Mouse (Mus musculus): Measurements from ENCODE around the gene Sag. TPM values are rescaled to one million over a fixed set of nuclear protein-coding genes. Genes with fewer than 3 reads are reported as not detected.
A peak's percentile ranks its signal among the peaks of the same experiment; 100 is the strongest.

Gene Sag
- polyA plus RNA-seq, 1 experiment from 2014 or later: 2.5 TPM

DNA sequence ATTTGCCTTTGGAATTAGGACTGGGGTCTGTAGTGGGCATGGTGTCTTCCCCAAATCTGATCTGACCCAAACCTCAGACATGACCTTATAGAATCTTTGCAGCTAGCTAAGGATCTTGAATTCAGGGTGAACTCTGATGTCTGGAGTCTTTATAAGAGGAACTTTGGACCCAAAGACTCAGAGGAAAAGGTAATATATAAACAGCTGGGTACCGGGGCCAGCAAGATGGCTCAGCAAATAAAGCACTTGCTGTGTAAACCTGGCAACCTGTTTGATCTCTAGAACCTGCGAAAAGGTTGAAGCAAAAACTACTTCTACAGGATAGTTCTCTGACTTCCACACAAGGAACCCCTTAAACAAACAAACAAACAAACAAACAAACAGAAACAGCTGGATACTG, 55.0 kb downstream of the Sag start:
- H3K9me3 ChIP-seq: no peaks in the 10 kb centered on the region
- no peak overlapping the region for H3K4me3 ChIP-seq
- no peaks in the 10 kb centered on the region for H3K27me3 ChIP-seq
- ATAC-seq (ENCODE audit: low FRiP score): no peak
- H3K4me2 ChIP-seq: no peak overlapping the region
- 98% methylated on average over 2 of the region's 2 CpGs for WGBS
- H3K9ac ChIP-seq: no peak overlapping the region
- H3K27ac ChIP-seq: no peak overlapping the region
- H3K36me3 ChIP-seq: no peaks in the 10 kb centered on the region
- peaks cover 21% of the 10 kb centered on the region for H3K4me1 ChIP-seq (replicated peaks)

DNA sequence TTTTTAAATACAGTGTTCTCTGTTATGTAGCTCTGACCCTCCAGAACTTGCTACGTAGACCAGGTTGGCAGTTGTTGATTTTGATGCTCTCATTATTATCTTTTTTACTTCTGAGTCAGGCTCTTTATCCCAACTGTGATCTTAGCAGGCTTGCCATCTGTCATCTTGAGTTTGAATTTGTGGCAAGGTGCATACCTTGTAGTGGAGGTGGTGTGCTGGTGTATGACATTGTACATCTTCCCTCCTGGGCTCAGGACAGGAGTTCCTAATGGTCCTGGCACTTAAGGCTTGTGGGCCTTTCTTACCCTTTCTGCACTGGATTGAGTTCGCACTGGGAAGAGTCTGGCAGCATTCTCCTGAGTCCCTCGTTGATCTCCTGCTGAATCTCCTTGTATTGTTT, 60.1 kb downstream of the Sag start:
- Histone ChIP-seq H3K4me2 (no peak overlapping the region), H3K27me3 (no peaks in the 10 kb centered on the region), H3K4me1 (replicated peaks) (0 out of 2 replicates have a peak, but pooled peaks cover 4% of the 10 kb centered on the region), H3K36me3 (no peaks in the 10 kb centered on the region), H3K27ac (no peak overlapping the region), H3K9me3 (no peaks in the 10 kb centered on the region), H3K4me3 (no peak overlapping the region), H3K9ac (no peak overlapping the region)
- WGBS: 81% methylated on average over 3 of the region's 3 CpGs
- no peak for ATAC-seq (ENCODE audit: low FRiP score)

DNA sequence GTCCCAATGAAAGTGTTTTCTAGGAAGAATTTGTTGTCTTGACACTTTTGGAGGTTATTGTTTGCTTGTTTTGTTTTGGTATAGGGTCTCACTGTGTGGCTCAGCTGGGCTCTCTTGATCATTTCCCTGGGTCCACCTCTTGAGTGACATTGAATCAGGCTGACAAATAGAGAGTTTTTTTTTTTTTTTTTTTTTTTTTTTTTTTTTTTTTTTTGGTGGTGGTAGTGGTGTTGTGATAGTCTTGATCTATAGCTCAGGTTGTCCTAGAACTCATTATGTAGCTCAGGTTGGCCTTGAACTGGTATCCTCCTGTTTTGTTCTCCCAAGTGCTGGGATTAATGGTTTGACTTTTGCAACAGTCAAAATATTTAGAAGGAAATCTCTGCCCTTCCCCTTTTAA, 61.4 kb downstream of the Sag start:
- Histone ChIP-seq H3K4me1 (replicated peaks) (0 out of 2 replicates have a peak, but pooled peaks cover 4% of the 10 kb centered on the region), H3K36me3 (no peaks in the 10 kb centered on the region), H3K4me3 (no peak overlapping the region), H3K27me3 (no peaks in the 10 kb centered on the region), H3K9me3 (no peaks in the 10 kb centered on the region), H3K9ac (no peak overlapping the region), H3K27ac (no peak overlapping the region), H3K4me2 (no peak overlapping the region)
- ATAC-seq (ENCODE audit: low FRiP score): no peak

DNA sequence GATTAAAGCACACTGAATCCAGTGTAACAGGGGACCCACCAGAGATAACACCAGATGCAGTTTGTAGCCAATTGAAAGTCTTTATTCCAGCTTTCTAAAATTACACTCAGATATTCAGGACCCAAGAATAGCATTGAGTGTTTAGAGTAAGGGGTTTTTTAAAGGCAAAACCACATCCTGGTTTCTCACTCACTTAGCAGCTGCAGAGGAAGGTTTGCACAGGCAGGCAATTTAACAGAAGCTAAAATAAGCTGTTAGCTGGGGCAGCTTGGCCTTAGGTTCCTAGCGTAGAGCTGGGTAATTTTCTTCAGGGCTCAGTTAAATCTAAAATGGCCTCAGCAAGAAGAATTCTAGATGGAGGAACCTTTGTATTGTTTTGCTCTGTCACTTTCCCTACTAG, 63.2 kb downstream of the Sag start:
- Histone ChIP-seq H3K36me3 (no peaks in the 10 kb centered on the region), H3K4me3 (no peak overlapping the region), H3K9me3 (no peaks in the 10 kb centered on the region), H3K9ac (no peak overlapping the region), H3K4me2 (no peak overlapping the region), H3K4me1 (replicated peaks) (0 out of 2 replicates have a peak, but pooled peaks cover 8% of the 10 kb centered on the region), H3K27me3 (no peaks in the 10 kb centered on the region), H3K27ac (no peak overlapping the region)
- 94% methylated on average over 1 of the region's 1 CpGs for WGBS
- ATAC-seq (ENCODE audit: low FRiP score): no peak

DNA sequence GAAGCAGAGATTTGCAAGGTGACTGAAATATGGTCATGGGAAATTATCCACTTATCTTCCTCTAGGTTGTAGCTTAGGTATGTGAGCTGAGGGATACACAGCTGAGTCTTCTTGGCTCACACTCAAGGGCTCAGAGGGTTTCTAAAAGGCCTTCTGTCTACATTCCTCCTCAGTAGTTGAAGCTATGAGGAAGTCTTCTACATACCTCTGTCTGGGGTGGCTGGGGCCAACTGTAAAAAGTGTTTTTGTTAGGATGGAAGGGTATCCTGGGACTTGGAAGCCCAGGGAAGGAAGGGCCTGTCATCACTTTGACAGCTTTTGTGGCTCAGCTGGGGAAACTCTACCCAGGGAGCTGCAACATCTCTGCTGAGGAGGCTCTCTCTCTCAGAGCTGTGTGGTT, 68.1 kb downstream of the Sag start:
- Histone ChIP-seq H3K27ac (no peak overlapping the region), H3K4me3 (no peak overlapping the region), H3K4me2 (no peak overlapping the region), H3K9ac (no peak overlapping the region), H3K27me3 (no peaks in the 10 kb centered on the region), H3K4me1 (replicated peaks) (0 out of 2 replicates have a peak, but pooled peaks cover 6% of the 10 kb centered on the region), H3K9me3 (no peaks in the 10 kb centered on the region), H3K36me3 (no peaks in the 10 kb centered on the region)
- ATAC-seq (ENCODE audit: low FRiP score): no peak

DNA sequence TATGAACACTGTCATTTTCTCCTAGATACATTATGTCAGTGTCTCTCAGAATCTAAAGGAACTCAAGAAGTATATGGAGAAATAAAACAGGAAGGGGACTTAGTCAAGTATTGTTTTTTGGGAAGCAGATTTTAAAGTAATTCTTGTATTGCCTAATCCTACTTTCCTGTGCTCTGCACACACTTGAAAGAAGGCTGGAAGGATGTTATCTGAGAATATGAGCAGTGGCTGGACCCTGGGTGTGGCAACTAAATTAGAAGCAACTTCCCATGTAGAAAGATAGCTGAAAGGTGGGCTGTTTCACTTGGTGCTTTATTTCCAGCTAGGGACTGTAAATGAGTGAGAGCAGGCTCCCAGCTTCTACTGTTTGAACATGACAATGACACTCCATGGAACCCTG, 69.6 kb downstream of the Sag start:
- no peaks in the 10 kb centered on the region for H3K9me3 ChIP-seq
- no peak overlapping the region for H3K4me2 ChIP-seq
- H3K27ac ChIP-seq: no peak overlapping the region
- no peaks in the 10 kb centered on the region for H3K27me3 ChIP-seq
- no peak overlapping the region for H3K4me3 ChIP-seq
- ATAC-seq (ENCODE audit: low FRiP score): no peak
- H3K36me3 ChIP-seq: no peaks in the 10 kb centered on the region
- H3K9ac ChIP-seq: no peak overlapping the region
- H3K4me1 ChIP-seq (replicated peaks): peaks cover 12% of the 10 kb centered on the region

DNA sequence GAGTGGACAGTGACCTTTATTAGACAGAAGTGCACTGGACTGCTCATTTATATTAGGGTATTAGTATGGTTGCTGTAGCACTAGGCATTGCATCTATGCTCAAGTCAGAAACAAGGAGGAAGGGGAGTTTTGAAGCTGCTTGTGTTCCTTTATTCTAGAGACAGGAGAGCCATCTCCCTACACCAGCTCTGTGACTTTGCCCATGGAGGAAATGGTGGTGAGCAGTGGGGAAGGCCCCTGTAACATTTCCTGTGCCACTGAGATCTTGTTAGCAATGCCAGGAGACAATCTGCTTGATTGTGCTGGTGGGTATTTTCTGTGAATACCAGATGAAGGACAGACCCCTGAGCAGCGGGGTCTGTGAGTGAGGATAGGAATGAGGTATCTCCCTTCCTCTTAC, 72.6 kb downstream of the Sag start:
- H3K9me3 ChIP-seq: no peaks in the 10 kb centered on the region
- H3K4me3 ChIP-seq: no peak overlapping the region
- no peak overlapping the region for H3K4me2 ChIP-seq
- no peaks in the 10 kb centered on the region for H3K36me3 ChIP-seq
- H3K4me1 ChIP-seq (replicated peaks): peaks cover 21% of the 10 kb centered on the region
- no peak overlapping the region for H3K9ac ChIP-seq
- no peak overlapping the region for H3K27ac ChIP-seq
- no peaks in the 10 kb centered on the region for H3K27me3 ChIP-seq
- 91% methylated on average over 1 of the region's 1 CpGs for WGBS
- no peak for ATAC-seq (ENCODE audit: low FRiP score)

DNA sequence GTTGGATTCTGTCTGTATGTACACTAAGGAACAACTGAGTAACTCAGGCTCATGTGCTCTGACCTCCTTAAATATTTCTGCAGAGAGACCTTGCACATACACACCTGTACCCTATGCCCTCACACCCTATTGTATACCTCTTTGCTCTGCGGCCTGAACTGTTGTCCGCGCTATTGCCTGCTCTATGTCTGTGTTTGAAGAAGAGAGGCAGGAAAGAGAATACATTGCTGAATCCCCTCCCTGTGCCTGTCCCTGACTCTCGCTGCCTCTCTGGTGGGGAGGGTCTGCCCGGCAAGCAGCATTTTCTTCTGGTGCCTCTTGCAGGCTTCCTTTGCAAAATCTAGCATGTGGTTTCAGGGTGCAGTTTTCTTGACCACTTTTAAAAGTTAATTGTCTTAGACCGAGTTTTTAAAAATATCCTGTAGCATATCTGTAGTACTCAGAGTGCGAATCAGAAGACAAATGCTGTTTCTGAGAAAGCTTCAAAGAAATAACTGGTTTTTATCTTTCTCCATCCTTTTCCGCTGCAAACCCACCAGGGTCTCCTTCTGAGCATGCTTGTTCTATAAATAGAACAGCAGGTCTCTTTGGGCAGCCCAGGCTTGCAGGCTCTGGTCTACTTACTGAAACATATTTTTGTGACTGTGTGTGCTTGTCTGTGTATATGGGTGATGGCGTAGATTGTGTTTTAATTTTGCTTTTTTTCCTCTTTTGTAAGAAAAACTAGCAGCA, 74.2 kb downstream of the Sag start:
- ATAC-seq (ENCODE audit: low FRiP score): no peak
- H3K4me2 ChIP-seq: no peak overlapping the region
- H3K9ac ChIP-seq: no peak overlapping the region

DNA sequence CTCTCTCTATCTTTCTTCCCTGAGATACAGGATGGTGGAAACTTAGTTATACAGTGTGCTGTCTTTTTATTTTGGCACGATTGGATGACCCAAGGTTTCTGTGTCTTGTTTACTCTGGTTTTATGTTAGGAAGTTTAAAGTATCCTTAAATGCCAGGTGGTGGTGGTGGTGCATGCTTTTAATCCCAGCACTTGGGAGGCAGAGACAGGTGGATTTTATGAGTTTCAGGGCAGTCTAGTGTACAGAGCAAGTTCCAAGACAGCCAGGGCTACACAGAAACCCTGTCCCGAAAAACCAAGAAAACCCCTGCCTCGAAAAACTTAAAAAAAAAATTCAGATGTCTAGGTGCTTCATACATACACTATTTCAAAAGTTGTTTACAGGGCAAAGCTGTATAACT, 75.6 kb downstream of the Sag start:
- WGBS: 91% methylated on average over 3 of the region's 3 CpGs
- H3K9ac ChIP-seq: no peak overlapping the region

More for the DNA sequence above, 74.2 kb downstream of the Sag start:
- H3K36me3 ChIP-seq: peaks cover 7% of the 10 kb centered on the region; the same call in 1 of the 2 replicates
- WGBS: 77% methylated on average over 9 of the region's 9 CpGs
- no peaks in the 10 kb centered on the region for H3K27me3 ChIP-seq
- H3K27ac ChIP-seq: no peak overlapping the region
- no peaks in the 10 kb centered on the region for H3K9me3 ChIP-seq
- H3K4me1 ChIP-seq (replicated peaks): peaks cover 15% of the 10 kb centered on the region
- no peak overlapping the region for H3K4me3 ChIP-seq

DNA sequence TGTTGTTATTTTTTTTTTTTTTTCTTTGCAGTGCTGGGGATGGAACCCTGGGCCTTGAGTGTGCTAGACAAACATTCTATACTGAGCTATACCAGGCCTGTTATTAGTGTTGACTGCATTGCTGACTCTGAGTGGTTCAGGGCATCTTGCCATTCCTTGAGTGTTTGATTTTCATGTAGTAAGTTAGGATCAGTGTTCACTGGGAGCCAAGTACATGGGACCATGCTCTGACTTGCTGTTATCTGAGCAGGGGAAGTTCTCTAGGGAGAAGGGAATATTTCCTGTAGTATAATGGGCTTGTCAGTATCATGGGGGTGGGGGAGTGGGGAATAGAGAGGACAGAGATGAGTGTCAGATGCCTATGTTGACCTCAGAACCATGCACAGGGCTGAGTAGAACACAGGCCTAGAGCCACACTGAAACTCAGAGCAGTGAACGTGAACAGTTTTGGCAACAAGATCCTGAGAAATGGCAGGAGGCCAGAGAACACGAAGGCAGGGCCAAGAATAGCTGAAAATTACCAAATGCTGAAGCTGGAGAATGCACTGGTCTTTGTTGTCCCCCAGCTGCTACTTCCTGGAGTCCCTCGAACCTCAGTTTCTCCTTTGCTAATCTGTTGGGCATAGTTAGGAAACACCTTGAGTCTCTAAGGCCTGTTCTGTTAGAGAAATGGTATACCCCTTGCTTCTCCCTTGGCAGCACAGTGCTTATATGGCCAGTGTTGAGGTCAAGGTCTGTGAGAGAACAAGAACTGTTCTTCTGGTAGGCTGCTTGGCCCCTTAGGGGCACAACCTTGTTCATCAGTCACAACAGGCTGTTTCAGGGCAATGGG, 76.2 kb downstream of the Sag start:
- ATAC-seq (ENCODE audit: low FRiP score): 0 out of 2 replicates have a peak, but pooled peaks have one; percentile 46
- no peak overlapping the region for H3K4me3 ChIP-seq
- H3K36me3 ChIP-seq: peaks cover 9% of the 10 kb centered on the region
- H3K27me3 ChIP-seq: no peaks in the 10 kb centered on the region
- H3K4me1 ChIP-seq (replicated peaks): peaks cover 15% of the 10 kb centered on the region
- peak overlapping the region; percentile 36; the same call in 1 of the 2 replicates for H3K27ac ChIP-seq
- H3K9me3 ChIP-seq: no peaks in the 10 kb centered on the region
- H3K4me2 ChIP-seq: no peak overlapping the region
- 61% methylated on average over 3 of the region's 3 CpGs for WGBS
- H3K9ac ChIP-seq: no peak overlapping the region

More for the DNA sequence above, 75.6 kb downstream of the Sag start:
- Histone ChIP-seq H3K36me3 (peaks cover 7% of the 10 kb centered on the region; the same call in 1 of the 2 replicates), H3K27ac (no peak overlapping the region), H3K27me3 (no peaks in the 10 kb centered on the region), H3K4me1 (replicated peaks) (peaks cover 15% of the 10 kb centered on the region), H3K4me3 (no peak overlapping the region), H3K4me2 (no peak overlapping the region), H3K9me3 (no peaks in the 10 kb centered on the region)
- ATAC-seq (ENCODE audit: low FRiP score): no peak

DNA sequence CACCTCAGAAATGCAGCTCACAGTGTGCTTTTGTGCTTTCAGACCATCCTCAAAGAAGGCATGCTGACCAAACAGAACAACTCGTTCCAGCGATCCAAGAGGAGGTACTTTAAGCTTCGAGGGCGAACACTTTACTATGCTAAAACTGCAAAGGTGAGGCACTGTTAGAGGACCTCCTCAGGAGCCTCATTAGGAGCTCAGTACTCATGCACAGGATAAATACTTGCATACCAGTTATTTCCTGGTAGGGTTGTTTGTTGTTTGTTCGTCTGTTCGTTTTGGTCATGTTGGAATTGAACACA, 76.8 kb downstream of the Sag start:
- no peak for ATAC-seq (ENCODE audit: low FRiP score)
- WGBS: 83% methylated on average over 6 of the region's 6 CpGs
- peak overlapping the region; percentile 36; the same call in 1 of the 2 replicates for H3K27ac ChIP-seq

DNA sequence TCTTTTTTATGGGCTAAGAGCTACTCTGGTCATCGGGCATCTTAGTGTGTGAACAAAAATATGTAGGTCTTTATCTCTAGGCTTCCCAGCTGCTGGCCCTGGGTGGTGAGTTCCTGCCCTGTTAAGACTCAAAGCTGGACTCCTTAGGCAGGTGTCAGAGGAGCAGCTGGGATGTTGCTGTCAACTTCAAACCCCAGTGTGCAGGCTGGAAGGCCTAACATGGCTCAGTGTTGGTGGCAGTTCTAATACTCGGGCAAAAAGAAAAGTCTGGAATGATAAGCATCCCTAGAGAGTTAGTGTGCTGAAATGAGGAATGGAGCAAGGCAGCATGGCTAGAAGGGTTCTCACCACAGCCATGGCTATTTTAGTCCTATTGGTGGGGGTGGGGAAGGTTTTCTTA, 77.4 kb downstream of the Sag start:
- Histone ChIP-seq H3K27me3 (no peaks in the 10 kb centered on the region), H3K36me3 (peaks cover 16% of the 10 kb centered on the region), H3K4me2 (no peak overlapping the region), H3K4me3 (no peak overlapping the region), H3K9me3 (no peaks in the 10 kb centered on the region), H3K27ac (no peak overlapping the region), H3K4me1 (replicated peaks) (peaks cover 15% of the 10 kb centered on the region), H3K9ac (no peak overlapping the region)
- ATAC-seq (ENCODE audit: low FRiP score): no peak
- WGBS: 87% methylated on average over 2 of the region's 2 CpGs

More for the DNA sequence above, 76.8 kb downstream of the Sag start:
- Histone ChIP-seq H3K9ac (no peak overlapping the region), H3K4me2 (no peak overlapping the region), H3K36me3 (peaks cover 12% of the 10 kb centered on the region), H3K4me1 (replicated peaks) (peaks cover 15% of the 10 kb centered on the region), H3K4me3 (no peak overlapping the region), H3K27me3 (no peaks in the 10 kb centered on the region), H3K9me3 (no peaks in the 10 kb centered on the region)

DNA sequence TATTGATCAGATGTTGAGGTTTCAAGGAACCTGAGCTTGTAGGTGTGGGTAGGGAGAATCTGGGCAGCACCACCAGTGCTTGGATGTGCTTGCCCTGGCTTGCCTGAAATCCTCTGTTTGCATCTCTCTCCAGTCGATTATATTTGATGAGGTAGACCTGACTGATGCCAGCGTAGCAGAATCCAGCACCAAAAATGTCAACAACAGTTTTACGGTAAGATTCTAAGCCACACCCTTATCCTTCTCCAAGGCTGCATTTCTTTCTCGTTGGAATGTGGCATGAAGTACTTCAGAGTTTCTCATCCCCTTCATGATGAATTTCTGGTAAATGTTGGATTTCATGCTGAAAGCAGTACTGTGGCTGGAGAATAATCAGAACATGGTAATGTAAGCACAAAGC, 78.2 kb downstream of the Sag start:
- no peak for ATAC-seq (ENCODE audit: low FRiP score)
- no peak overlapping the region for H3K4me3 ChIP-seq
- no peaks in the 10 kb centered on the region for H3K9me3 ChIP-seq
- H3K36me3 ChIP-seq: peaks cover 16% of the 10 kb centered on the region
- H3K4me2 ChIP-seq: no peak overlapping the region
- H3K27me3 ChIP-seq: no peaks in the 10 kb centered on the region
- 93% methylated on average over 4 of the region's 4 CpGs for WGBS
- no peak overlapping the region for H3K27ac ChIP-seq
- no peak overlapping the region for H3K9ac ChIP-seq
- H3K4me1 ChIP-seq (replicated peaks): peaks cover 15% of the 10 kb centered on the region

All from hindbrain, embryonic 13.5 days (tissue).